ENCODE assay signal across 10 mouse cellular contexts in genomic region chr13:49362804-49363203, GRCm38 (mm10). TPM values are rescaled to one million over a fixed set of nuclear protein-coding genes. Genes with fewer than 3 reads are reported as not detected.
A peak's percentile ranks its signal among the peaks of the same experiment; 100 is the strongest.
DNase-seq lines count a peak whose midpoint lies in the region; ATAC-seq lines count a peak whose summit lies in the region.
"Had no signal": no experiment of that assay in that cellular context is flagged by ENCODE, and none has a peak within 500 bp of the region (broad histone marks: within the 10 kb centered on the region; RNA-seq: fewer than 3 reads in every experiment).

No protein-coding gene starts in this region.

- H3K4me1 ChIP-seq in kidney, embryonic 15.5 days: peaks cover 31% of the 10 kb centered on the region
- H3K4me1 ChIP-seq in embryonic facial prominence, embryonic 14.5 days (ENCODE audit: control insufficient read depth, insufficient read depth, low read length): peaks cover 9% of the 10 kb centered on the region

- peak; percentile 39 to 63 for DNase-seq in cerebellum, postnatal 25 days
- DNase-seq in cerebellum, adult 8-10 months: no peak
- no peak for DNase-seq in kidney, adult 11 months
- DNase-seq in 3T3-L1 (ENCODE audit: low read depth, low spot score): peak; percentile 46
- DNase-seq in embryonic facial prominence, embryonic 14.5 days (ENCODE audit: low spot score): no peak
- DNase-seq in MN1 (ENCODE audit: low spot score): no peak
- no peak for DNase-seq in thymus, postnatal 25 days
- DNase-seq: gastrocnemius, postnatal 10 days had no signal

- no peak overlapping the region for H3K9ac ChIP-seq in kidney, embryonic 15.5 days
- no peak overlapping the region for H3K9ac ChIP-seq in embryonic facial prominence, embryonic 14.5 days (ENCODE audit: low read depth, low read length)

- peaks cover 5% of the 10 kb centered on the region; the same call in 1 of the 2 replicates for H3K36me3 ChIP-seq in kidney, embryonic 15.5 days
- no peaks in the 10 kb centered on the region for H3K36me3 ChIP-seq in embryonic facial prominence, embryonic 14.5 days (ENCODE audit: control insufficient read depth, insufficient read depth, low read length)

- 80% methylated on average over 2 of the region's 2 CpGs for WGBS in kidney, embryonic 15.5 days
- WGBS in embryonic facial prominence, embryonic 14.5 days: 87% methylated on average over 2 of the region's 2 CpGs

- no peak overlapping the region for H3K4me3 ChIP-seq in kidney, embryonic 15.5 days (replicated peaks)
- H3K4me3 ChIP-seq in embryonic facial prominence, embryonic 14.5 days (ENCODE audit: low read depth, low read length): no peak overlapping the region

- no peak overlapping the region for H3K4me2 ChIP-seq in kidney, embryonic 15.5 days
- no peak overlapping the region for H3K4me2 ChIP-seq in embryonic facial prominence, embryonic 14.5 days (ENCODE audit: low read depth, low read length)
- H3K4me2 ChIP-seq: midbrain, embryonic 11.5 days had no signal

- no peaks in the 10 kb centered on the region for H3K27me3 ChIP-seq in kidney, embryonic 15.5 days
- no peaks in the 10 kb centered on the region for H3K27me3 ChIP-seq in embryonic facial prominence, embryonic 14.5 days (replicated peaks; ENCODE audit: control insufficient read depth, insufficient read depth, low read length)

- no peaks in the 10 kb centered on the region for H3K9me3 ChIP-seq in kidney, embryonic 15.5 days (replicated peaks)
- H3K9me3 ChIP-seq in embryonic facial prominence, embryonic 14.5 days (ENCODE audit: control insufficient read depth, low read length): no peaks in the 10 kb centered on the region

- H3K27ac ChIP-seq in kidney, embryonic 15.5 days: 0 out of 2 replicates have a peak overlapping the region, but pooled peaks have one; percentile 4
- 0 out of 2 replicates have a peak overlapping the region, but pooled peaks have one; percentile 24 for H3K27ac ChIP-seq in embryonic facial prominence, embryonic 14.5 days (replicated peaks; ENCODE audit: low read depth, low read length)

- no peak for ATAC-seq in kidney, embryonic 15.5 days (replicated peaks; ENCODE audit: low FRiP score)
- no peak for ATAC-seq in embryonic facial prominence, embryonic 14.5 days (ENCODE audit: low read depth)

RNA-seq across cellular contexts. Expression of gene Bicd2, which starts 21.4 kb away (rescaled TPM):
- polyA plus RNA-seq in kidney, embryonic 15.5 days (2015; fragmentation: Nextera tagmentation; extraction: Ambion mirVana): 25.0 and 26.5 TPM in 2 replicates
- 35.9 and 37.1 TPM in 2 replicates for polyA plus RNA-seq in embryonic facial prominence, embryonic 14.5 days (2014; fragmentation: Nextera tagmentation; extraction: Ambion mirVana)

RNA-seq across cellular contexts. Expression of gene Fgd3, which starts 42.7 kb away (rescaled TPM):
- polyA plus RNA-seq in kidney, embryonic 15.5 days (2015; fragmentation: Nextera tagmentation; extraction: Ambion mirVana): 0.74 and 0.78 TPM in 2 replicates
- 0.51 and 0.58 TPM in 2 replicates for polyA plus RNA-seq in embryonic facial prominence, embryonic 14.5 days (2014; fragmentation: Nextera tagmentation; extraction: Ambion mirVana)

RNA-seq across cellular contexts. Expression of gene Ippk, which starts 58.2 kb away (rescaled TPM):
- 16.5 and 17.9 TPM in 2 replicates for polyA plus RNA-seq in kidney, embryonic 15.5 days (2015; fragmentation: Nextera tagmentation; extraction: Ambion mirVana)
- 13.8 and 14.5 TPM in 2 replicates for polyA plus RNA-seq in embryonic facial prominence, embryonic 14.5 days (2014; fragmentation: Nextera tagmentation; extraction: Ambion mirVana)

Comparison
In these comparisons a context has a peak if more than half of its experiments do, and no peak if none do; other contexts are left out.
1. DNase-seq: peak in cerebellum, postnatal 25 days (2 of 2) and 3T3-L1 (single experiment); none in cerebellum, adult 8-10 months (single experiment), kidney, adult 11 months (single experiment), embryonic facial prominence, embryonic 14.5 days (single experiment), MN1 (single experiment) and thymus, postnatal 25 days (single experiment).